Mouse (Mus musculus): ENCODE data around the gene Slc30a9. TPM values are rescaled to one million over a fixed set of nuclear protein-coding genes. Genes with fewer than 3 reads are reported as not detected.

The Slc30a9 gene
- polyA plus RNA-seq, 1 experiment, result 145 TPM

GRCm38 (mm10) chr5:67404380-67404779, 97.6 kb downstream of the Slc30a9 start:
- Histone ChIP-seq H3K4me3 (replicated peaks; ENCODE audit: insufficient read depth, low read depth, low read length) (no peak overlapping the region), H3K27ac (ENCODE audit: insufficient read depth, low read length) (no peak overlapping the region), H3K27me3 (ENCODE audit: control insufficient read depth, insufficient read depth, low read length) (no peaks in the 10 kb centered on the region), H3K4me1 (ENCODE audit: control insufficient read depth, insufficient read depth, low read length) (no peaks in the 10 kb centered on the region)
- no peak for DNase-seq
- WGBS, result 89% methylated on average over 7 of the region's 7 CpGs
- TF ChIP-seq CTCF (IDR thresholded peaks at IDR 0.05; ENCODE audit: borderline replicate concordance, insufficient read depth, low read depth, low read length) (no peak), POLR2A (IDR thresholded peaks at IDR 0.05; ENCODE audit: borderline replicate concordance, insufficient read depth, low read length) (no peak)

DNA sequence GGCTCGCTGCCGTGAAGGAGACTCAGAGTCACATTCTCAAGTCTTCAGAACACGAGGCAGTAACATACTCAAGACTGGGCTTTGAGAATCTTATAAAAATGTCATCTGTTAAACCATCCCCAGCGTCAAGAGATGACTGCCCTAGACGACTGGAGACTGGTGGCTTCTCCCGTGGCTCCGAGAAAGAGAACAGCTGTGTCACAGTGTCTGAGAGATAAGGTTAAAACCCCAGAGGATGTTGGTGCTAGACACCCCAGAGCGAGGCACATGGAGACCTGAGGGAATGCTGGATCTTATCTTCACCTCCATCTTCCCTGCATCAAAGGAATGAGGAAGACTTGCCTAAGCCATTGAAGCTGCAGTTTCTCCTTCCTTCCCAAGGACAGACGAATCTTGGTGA, 98.2 kb downstream of the Slc30a9 start:
- Histone ChIP-seq H3K27ac (ENCODE audit: insufficient read depth, low read length) (no peak overlapping the region), H3K4me3 (replicated peaks; ENCODE audit: insufficient read depth, low read depth, low read length) (no peak overlapping the region), H3K27me3 (ENCODE audit: control insufficient read depth, insufficient read depth, low read length) (no peaks in the 10 kb centered on the region), H3K4me1 (ENCODE audit: control insufficient read depth, insufficient read depth, low read length) (no peaks in the 10 kb centered on the region)
- TF ChIP-seq POLR2A (IDR thresholded peaks at IDR 0.05; ENCODE audit: borderline replicate concordance, insufficient read depth, low read length) (no peak), CTCF (IDR thresholded peaks at IDR 0.05; ENCODE audit: borderline replicate concordance, insufficient read depth, low read depth, low read length) (no peak)
- WGBS, result 91% methylated on average over 9 of the region's 9 CpGs
- no peak for DNase-seq

Other genes with a start within 250 kb of the Slc30a9 start
- 3.3 and 4.2 TPM in 2 replicates for gene Phox2b, start 207.7 kb upstream of the Slc30a9 start, polyA plus RNA-seq (2012; rRNA removed)
- gene Tmem33, start 46.4 kb upstream of the Slc30a9 start, polyA plus RNA-seq (2012; rRNA removed), result 61.1 and 64.2 TPM in 2 replicates
- 1.6 and 2.0 TPM in 2 replicates for gene Bend4, start 121.4 kb downstream of the Slc30a9 start, polyA plus RNA-seq (2012; rRNA removed)

All from cerebellum, adult 2 months (tissue).